23 mouse cellular contexts compared by ENCODE assay signal in genomic region chr15:50970637-50971036, GRCm38 (mm10).
DNase-seq lines count a peak whose midpoint lies in the region; ATAC-seq and TF ChIP-seq lines count a peak whose summit lies in the region.
"Had no signal": no experiment of that assay in that cellular context is flagged by ENCODE, and none has a peak within 500 bp of the region (broad histone marks: within the 10 kb centered on the region; RNA-seq: fewer than 3 reads in every experiment).

No protein-coding gene starts in this region.

- no peak overlapping the region for H3K9ac ChIP-seq in midbrain, embryonic 14.5 days (replicated peaks; ENCODE audit: low read length)
- no peak overlapping the region for H3K9ac ChIP-seq in midbrain, postnatal 0 days (replicated peaks; ENCODE audit: low read length, poor library complexity, severe bottlenecking)
- H3K9ac ChIP-seq: forebrain, embryonic 15.5 days; heart, embryonic 15.5 days; limb, embryonic 12.5 days; liver, postnatal 0 days; midbrain, embryonic 13.5 days; neural tube, embryonic 12.5 days had no signal

- H3K36me3 ChIP-seq in midbrain, embryonic 14.5 days (ENCODE audit: control insufficient read depth, insufficient read depth, low read length): no peaks in the 10 kb centered on the region
- no peaks in the 10 kb centered on the region for H3K36me3 ChIP-seq in midbrain, postnatal 0 days (ENCODE audit: insufficient read depth, low read length)
- H3K36me3 ChIP-seq: forebrain, embryonic 15.5 days; heart, embryonic 15.5 days; limb, embryonic 12.5 days; midbrain, embryonic 13.5 days; neural tube, embryonic 12.5 days had no signal

- no peak overlapping the region for H3K27ac ChIP-seq in midbrain, embryonic 14.5 days (replicated peaks; ENCODE audit: low read depth, low read length)
- H3K27ac ChIP-seq in midbrain, postnatal 0 days (ENCODE audit: low read depth, low read length): no peak overlapping the region
- H3K27ac ChIP-seq: forebrain, embryonic 15.5 days; heart, embryonic 15.5 days; limb, embryonic 12.5 days; midbrain, embryonic 13.5 days; neural tube, embryonic 12.5 days had no signal

- 81% methylated on average over 4 of the region's 4 CpGs for WGBS in midbrain, embryonic 14.5 days
- WGBS in midbrain, postnatal 0 days: 69% methylated on average over 4 of the region's 4 CpGs

- H3K4me1 ChIP-seq in midbrain, embryonic 14.5 days (ENCODE audit: control insufficient read depth, insufficient read depth, low read length): no peaks in the 10 kb centered on the region
- no peaks in the 10 kb centered on the region for H3K4me1 ChIP-seq in midbrain, postnatal 0 days (ENCODE audit: insufficient read depth, low read length)
- H3K4me1 ChIP-seq: forebrain, embryonic 15.5 days; heart, embryonic 15.5 days; limb, embryonic 12.5 days; megakaryocyte, embryonic 14.5 days; midbrain, embryonic 13.5 days; neural tube, embryonic 12.5 days had no signal

- no peak for ATAC-seq in midbrain, embryonic 14.5 days (ENCODE audit: low FRiP score, low TSS enrichment)
- ATAC-seq in midbrain, postnatal 0 days (ENCODE audit: low FRiP score): no peak
- ATAC-seq: CD4-positive, CD25-positive, alpha-beta regulatory T cell, adult 4 months; forebrain, embryonic 15.5 days; hindbrain, embryonic 16.5 days; intestine, embryonic 16.5 days; liver, postnatal 0 days; midbrain, embryonic 13.5 days; Patski had no signal

- intact Hi-C loops in heart, postnatal 36 days (cut with DNase I): no loop called here

- peak; percentile 27 for DNase-seq in adrenal gland, postnatal 25 days
- no peak for DNase-seq in adrenal gland, adult 2 months
- DNase-seq in heart, adult 11 months: peak; percentile 88
- no peak for DNase-seq in heart, postnatal 36 days
- peak; percentile 18 for DNase-seq in kidney, postnatal 10 days
- no peak for DNase-seq in kidney, postnatal 4 days
- DNase-seq in midbrain, embryonic 14.5 days: peak; percentile 23
- no peak for DNase-seq in midbrain, postnatal 0 days (ENCODE audit: low spot score)
- DNase-seq: cerebellum, adult 2 months; gastrocnemius, postnatal 36 days; liver, postnatal 0 days; right cerebral cortex, postnatal 14 days had no signal

- no peak overlapping the region for H3K4me2 ChIP-seq in midbrain, embryonic 14.5 days (ENCODE audit: low read length)
- no peak overlapping the region for H3K4me2 ChIP-seq in midbrain, postnatal 0 days (ENCODE audit: low read depth, low read length, poor library complexity, severe bottlenecking)
- H3K4me2 ChIP-seq: forebrain, embryonic 15.5 days; heart, embryonic 15.5 days; limb, embryonic 12.5 days; liver, embryonic 11.5 days; midbrain, embryonic 13.5 days; neural tube, embryonic 12.5 days had no signal

- H3K4me3 ChIP-seq in midbrain, embryonic 14.5 days (replicated peaks; ENCODE audit: low read depth, low read length): no peak overlapping the region
- H3K4me3 ChIP-seq in midbrain, postnatal 0 days (ENCODE audit: low read depth, low read length): no peak overlapping the region
- H3K4me3 ChIP-seq: forebrain, embryonic 15.5 days; heart, embryonic 15.5 days; limb, embryonic 12.5 days; megakaryocyte, embryonic 14.5 days; midbrain, embryonic 13.5 days; neural tube, embryonic 12.5 days had no signal

- no peaks in the 10 kb centered on the region for H3K9me3 ChIP-seq in midbrain, embryonic 14.5 days (ENCODE audit: control insufficient read depth, low read length)
- no peaks in the 10 kb centered on the region for H3K9me3 ChIP-seq in midbrain, postnatal 0 days (ENCODE audit: low read length)
- H3K9me3 ChIP-seq: forebrain, embryonic 15.5 days; heart, embryonic 15.5 days; limb, embryonic 12.5 days; megakaryocyte, embryonic 14.5 days; midbrain, embryonic 13.5 days; neural tube, embryonic 12.5 days had no signal

- H3K27me3 ChIP-seq in midbrain, embryonic 14.5 days (ENCODE audit: control insufficient read depth, insufficient read depth, low read length): no peaks in the 10 kb centered on the region
- H3K27me3 ChIP-seq in midbrain, postnatal 0 days (ENCODE audit: insufficient read depth, low read length): no peaks in the 10 kb centered on the region
- H3K27me3 ChIP-seq: forebrain, embryonic 15.5 days; heart, embryonic 15.5 days; limb, embryonic 12.5 days; megakaryocyte, embryonic 14.5 days; midbrain, embryonic 13.5 days; neural tube, embryonic 12.5 days had no signal

- no peak for TF ChIP-seq CTCF in midbrain, postnatal 0 days (IDR thresholded peaks at IDR 0.05)

Comparison
In these comparisons a context has a peak if more than half of its experiments do, and no peak if none do; other contexts are left out.
1. DNase-seq: peak in adrenal gland, postnatal 25 days (single experiment), heart, adult 11 months (single experiment), kidney, postnatal 10 days (single experiment) and midbrain, embryonic 14.5 days (single experiment); none in adrenal gland, adult 2 months (single experiment), heart, postnatal 36 days (0 of 2), kidney, postnatal 4 days (0 of 2) and midbrain, postnatal 0 days (single experiment).